Mouse (Mus musculus) thymus, postnatal 0 days (tissue): ENCODE measurements around the gene Kcnq2. TPM values are rescaled to one million over a fixed set of nuclear protein-coding genes. Genes with fewer than 3 reads are reported as not detected.

ENCODE experiments used
- DNase-seq: peaks from one replicate; pipeline ENCODE4 v3.0.0-alpha.2; 2015; ENCODE audit warnings: low spot score
- polyA plus RNA-seq: library from polyadenylated mRNA; unstranded; fragments of >200 nt; fragmentation: Nextera tagmentation; extraction: Ambion mirVana; gene quantifications from 2 replicates; pipeline ENCODE4 v1.2.1, GENCODE M21; 2015

Gene Kcnq2
- 0.07 and 0.10 TPM in 2 replicates for polyA plus RNA-seq

- DNase-seq, result no peak
Measured at GRCm38 (mm10) chr2:181134591-181135445, at the start of gene Kcnq2. Gene Kcnq2 (minus strand): TSS chr2:181135300.

GRCm38 (mm10) chr2:181180898-181181297 is 45.8 kb upstream of the Kcnq2 start:
- DNase-seq, result no peak

DNA sequence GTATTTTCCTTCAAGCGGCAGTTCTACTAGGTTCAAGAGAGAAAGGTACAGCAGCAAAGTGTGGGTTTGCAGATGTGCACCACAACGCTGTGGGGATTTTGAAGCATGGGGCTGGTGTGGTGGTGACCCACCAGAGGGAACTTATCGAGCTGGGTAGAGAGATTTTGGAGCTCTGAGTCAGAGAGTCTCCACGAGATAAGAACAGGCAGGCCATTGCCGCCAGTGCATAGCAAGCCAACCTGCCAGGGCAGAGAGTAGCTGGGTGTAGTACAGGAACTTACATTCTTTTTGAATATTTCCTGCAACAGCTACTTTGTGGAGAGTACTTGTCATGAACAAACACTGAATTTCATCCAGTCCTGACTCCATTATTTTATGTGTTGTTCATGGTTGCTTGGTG is 43.4 kb upstream of the Kcnq2 start:
- DNase-seq, result no peak

DNA sequence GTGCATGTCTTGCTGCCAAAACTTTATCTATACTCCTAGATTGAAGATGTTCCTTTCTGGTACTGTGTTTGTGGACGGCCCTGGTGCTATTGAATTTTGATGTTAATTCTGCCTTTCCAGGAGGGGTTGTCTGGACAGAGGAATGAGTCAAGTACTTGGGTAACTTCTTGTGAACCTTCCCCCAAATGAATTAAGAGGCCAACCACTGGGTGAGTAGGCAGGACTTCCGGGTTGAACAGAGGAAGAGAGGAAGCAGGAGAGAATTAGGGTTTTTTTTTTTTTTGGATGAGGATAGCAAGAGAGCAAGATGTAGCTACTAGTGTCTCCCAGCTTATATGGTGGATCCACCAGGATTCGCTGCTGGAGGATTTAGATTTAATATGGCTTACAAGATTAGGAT is 42.9 kb upstream of the Kcnq2 start:
- no peak for DNase-seq

- DNase-seq, result no peak
Measured at GRCm38 (mm10) chr2:181174646-181175045, 39.5 kb upstream of the Kcnq2 start.

GRCm38 (mm10) chr2:181166469-181166868 is 31.4 kb upstream of the Kcnq2 start:
- no peak for DNase-seq

- DNase-seq, result no peak
Measured at GRCm38 (mm10) chr2:181160821-181161220, 25.7 kb upstream of the Kcnq2 start.

DNA sequence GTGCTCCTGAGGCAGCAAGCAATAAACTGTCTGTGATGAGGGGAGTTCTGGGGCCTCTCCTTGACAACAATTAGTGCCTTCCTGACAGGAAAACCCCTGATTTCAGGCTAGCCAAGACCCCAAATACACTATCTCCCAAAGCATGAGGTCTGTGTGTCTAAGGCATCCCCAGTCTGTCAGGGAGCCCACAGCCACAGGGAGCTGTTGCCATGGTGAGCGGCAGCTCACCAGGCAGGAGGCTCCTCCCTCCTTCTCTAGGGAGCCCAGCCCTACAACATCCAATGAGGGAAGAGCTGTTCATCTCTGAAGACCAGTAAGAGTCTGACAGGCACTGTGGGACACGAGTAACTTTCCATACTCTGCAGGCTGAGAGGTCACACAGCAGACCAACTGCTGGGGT is 24.7 kb upstream of the Kcnq2 start:
- DNase-seq, result no peak

DNA sequence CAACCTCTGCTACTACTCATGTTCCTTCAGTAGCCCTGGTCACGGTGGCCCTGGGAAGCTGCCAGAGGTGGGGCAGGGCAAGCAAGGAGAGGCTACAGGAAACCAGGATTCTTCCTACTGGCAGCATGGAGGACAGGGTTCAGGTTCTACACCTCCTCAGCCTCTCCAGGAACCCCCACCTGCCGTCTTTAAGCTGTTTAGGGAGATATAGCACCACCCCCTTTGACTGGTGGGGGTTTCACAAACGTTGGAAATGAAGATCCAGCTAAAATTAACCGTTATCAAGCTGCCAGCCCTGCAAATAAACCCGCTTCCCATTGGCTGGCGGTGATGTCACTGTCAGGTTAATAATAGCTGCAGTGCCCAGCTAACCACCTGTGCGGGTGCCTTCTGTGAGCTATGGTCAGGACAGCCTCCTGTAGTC is 24.0 kb upstream of the Kcnq2 start:
- DNase-seq, result no peak

- DNase-seq, result no peak
Measured at GRCm38 (mm10) chr2:181158471-181158870, 23.4 kb upstream of the Kcnq2 start.

GRCm38 (mm10) chr2:181157716-181158302 is 22.7 kb upstream of the Kcnq2 start:
- no peak for DNase-seq

DNA sequence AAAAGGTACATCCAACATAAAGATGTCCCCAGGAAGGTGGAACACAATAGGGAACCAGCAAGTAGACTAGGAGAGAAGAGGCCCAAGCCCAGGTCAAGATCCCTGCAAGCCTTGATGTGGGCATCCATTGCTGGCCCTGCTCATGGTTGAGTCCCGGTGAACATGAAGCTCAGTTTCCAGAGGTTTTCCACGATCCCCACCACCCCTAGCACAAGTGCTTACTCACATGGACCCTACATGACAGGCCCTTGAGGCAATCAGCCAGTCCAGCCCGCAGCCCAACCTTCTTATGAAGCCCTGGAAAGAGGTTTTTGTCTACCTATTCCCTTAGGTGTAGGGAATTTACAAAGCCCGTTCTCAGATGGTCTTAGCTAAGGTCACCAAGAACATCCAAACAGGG is 22.1 kb upstream of the Kcnq2 start:
- DNase-seq, result no peak

DNA sequence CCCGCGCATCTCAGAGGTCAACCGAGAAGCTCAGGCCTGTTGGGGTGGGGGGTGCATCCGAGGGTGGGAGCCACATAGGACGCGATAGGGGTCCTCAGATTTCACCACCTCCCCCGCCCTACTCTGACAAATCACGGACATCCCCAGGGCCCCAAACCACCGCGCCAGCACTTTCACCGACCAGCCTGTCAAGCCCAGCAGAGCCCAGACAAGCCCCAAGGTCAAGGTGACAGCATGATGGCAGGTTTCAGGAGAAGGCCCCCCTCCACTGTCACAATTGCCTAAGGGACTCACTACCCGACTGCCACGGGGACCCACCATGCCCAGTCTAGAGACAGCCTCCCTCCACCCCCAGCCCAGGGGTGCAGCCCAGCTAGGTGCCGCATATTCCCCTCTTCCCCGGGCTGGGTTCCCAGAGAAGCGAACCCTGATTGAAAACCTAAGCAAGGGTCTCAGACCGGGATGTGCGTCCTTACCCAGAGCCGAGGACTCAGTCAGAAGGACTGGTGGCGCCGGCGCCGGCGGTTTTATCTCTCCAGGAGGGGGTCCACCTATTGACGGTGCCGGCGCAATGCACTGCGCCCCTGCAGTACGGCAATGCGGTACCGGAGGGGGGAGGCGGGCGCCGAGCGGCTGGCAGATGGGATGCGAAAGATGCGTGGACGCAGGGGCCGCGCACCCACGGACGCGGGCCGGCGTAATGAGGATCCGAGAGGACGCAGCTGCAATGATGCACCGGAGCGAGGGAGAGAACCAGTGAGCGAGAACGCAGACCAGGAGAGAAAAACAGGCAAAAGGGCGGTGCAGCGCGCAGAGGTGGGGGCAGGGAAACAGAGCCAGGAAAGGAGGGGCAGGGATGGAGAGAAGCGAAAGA is 21.4 kb upstream of the Kcnq2 start, which contains the start of gene Eef1a2:
Gene Eef1a2 (minus strand): TSS at position 767 of the 874 bp plus-strand sequence.
- no peak for DNase-seq

GRCm38 (mm10) chr2:181155801-181156200 is 20.7 kb upstream of the Kcnq2 start:
- DNase-seq, result no peak

DNA sequence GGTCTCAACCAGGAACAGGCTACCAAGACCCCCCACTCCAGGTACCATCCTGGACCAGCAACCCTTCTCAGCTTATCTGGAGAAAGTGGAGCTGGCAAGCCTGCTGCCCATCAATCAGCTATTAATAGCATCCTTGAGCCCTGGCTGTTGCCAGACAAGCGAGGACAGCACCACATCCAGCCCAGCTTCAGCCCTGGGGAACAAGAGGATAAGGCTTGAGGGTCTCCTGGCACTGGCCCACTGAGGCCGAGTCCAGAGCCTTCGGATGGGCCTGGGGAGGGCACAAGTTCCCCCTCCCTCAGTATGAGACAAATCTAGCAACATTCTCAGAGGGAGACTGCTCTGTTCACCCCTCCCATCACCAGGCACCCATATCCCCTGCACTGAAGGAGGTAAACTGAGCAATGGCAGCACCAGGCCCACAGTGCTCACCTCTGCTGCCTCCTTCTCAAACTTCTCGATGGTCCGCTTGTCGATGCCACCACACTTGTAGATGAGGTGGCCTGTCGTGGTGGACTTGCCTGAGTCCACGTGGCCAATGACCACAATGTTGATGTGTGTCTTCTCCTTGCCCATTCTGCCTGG is 19.8 kb upstream of the Kcnq2 start:
- no peak for DNase-seq

DNA sequence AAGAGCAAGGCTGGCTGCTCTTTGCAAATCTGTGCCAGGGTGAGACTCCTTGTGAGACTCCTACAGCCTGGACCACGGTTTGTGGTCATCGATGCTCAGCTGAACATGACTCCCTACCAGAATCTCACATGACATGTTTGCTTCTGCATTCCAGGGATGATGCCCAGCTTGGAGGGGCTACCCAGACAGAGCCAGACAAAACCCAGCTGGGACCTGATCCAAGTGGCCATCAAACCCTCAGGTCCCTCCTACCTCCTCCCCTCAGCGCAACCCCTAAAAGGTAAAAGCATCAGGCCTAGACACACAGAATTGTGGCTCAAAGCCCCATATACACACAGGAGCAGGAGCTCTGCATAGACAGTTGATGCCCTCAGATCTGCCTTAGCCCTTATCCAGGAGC is 19.3 kb upstream of the Kcnq2 start:
- no peak for DNase-seq

DNA sequence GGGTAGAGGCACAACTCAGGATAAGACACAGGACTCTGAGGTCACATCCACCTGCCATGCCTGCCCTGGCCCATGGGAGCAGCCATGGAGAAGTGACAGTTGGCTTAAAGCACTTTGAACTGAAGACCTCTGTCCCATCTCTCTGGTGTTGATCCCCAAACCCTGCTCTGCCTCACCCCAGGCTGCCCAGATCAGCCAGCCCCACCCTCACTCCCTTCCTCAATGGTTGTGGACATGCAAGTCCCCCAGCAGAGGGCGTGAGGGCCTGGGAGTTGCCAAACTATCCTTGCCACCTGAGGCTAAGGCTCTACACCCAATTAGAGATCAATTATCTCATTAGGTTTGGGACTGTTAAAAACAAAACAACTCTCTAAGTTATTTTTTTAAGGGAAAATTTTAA is 18.7 kb upstream of the Kcnq2 start:
- DNase-seq, result peak; percentile 27

DNA sequence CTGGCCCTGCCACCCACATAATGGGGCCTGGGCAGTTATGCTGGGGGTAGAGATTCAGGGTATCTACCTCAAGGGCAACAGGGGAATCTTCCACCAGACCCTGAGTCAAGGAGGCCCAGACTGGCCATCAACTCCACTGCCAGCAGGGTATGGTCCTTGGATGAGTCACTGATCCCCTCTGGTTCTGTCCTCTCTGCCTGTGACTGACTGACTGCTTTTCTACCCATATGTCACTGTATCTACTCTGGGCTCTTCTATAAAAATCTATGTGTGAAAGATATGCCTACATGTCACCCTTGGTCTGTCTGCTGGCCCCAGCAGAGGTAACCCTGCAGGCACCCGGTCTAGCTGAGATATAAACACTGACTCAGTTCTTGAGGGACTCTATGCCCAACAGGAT is 18.0 kb upstream of the Kcnq2 start:
- no peak for DNase-seq

GRCm38 (mm10) chr2:181152701-181153100 is 17.6 kb upstream of the Kcnq2 start:
- DNase-seq, result no peak

GRCm38 (mm10) chr2:181150281-181150680 is 15.2 kb upstream of the Kcnq2 start:
- no peak for DNase-seq

DNA sequence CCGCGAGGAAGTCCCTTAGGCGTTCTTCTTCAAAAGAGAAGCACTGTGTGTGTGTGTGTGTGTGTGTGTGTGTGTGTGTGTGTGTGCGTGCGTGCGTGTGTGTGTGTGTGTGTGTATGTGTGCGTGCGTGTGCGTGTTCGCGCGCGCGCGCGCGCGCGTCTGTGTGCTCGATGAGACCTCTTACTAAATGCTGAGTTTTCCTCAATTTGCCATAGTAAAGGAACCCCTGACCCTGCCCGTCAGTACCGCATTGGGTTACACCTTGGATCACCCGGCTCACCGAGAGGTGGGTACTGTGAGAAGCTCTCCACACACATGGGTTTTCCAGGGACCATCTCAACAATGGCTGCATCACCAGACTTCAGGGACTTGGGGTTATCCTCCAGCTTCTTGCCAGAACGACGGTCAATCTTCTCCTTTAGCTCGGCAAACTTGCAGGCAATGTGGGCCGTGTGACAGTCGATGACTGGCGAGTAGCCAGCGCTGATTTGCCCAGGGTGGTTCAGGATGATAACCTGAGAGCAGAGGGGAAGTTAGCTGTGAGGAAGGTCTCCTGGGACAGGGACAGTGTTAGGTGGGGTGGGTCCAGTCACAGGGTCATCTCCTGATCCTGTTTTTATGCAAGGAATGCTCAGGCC is 13.3 kb upstream of the Kcnq2 start:
- no peak for DNase-seq
